12 mouse cellular contexts compared by ENCODE assay signal in the genomic region with DNA sequence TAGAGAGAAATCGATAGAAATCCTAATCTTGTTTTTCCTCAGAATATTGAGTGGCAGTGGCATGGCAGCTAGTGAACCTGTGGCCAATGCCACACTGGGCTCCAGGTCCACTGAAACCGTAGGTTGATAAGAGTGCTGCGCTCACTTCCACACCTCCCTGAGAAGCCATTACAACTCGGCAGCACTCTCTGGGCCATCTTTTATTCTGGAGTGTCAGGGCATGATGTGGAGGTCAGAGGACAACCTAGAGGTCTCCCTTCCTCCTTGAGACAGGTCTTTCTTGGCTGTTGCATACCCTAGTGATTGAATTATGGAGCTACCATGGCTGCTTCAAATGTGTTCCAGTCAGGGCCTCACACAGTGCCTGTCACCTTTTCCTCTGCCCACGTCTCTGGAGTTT.
"Had no signal": no experiment of that assay in that cellular context is flagged by ENCODE, and none has a peak within 500 bp of the region (broad histone marks: within the 10 kb centered on the region; RNA-seq: fewer than 3 reads in every experiment).

No protein-coding gene starts in this region.

- H3K4me1 ChIP-seq: midbrain, embryonic 10.5 days; midbrain, embryonic 13.5 days had no signal

- ATAC-seq: midbrain, embryonic 13.5 days; midbrain, embryonic 16.5 days had no signal

- H3K9me3 ChIP-seq: liver, embryonic 13.5 days; midbrain, embryonic 10.5 days; midbrain, embryonic 13.5 days; neural tube, embryonic 13.5 days had no signal

- H3K9ac ChIP-seq: liver, embryonic 13.5 days; midbrain, embryonic 13.5 days; neural tube, embryonic 13.5 days had no signal

- H3K27me3 ChIP-seq: liver, embryonic 13.5 days; midbrain, embryonic 13.5 days; neural tube, embryonic 13.5 days had no signal

- H3K4me3 ChIP-seq: liver, embryonic 13.5 days; midbrain, embryonic 10.5 days; midbrain, embryonic 13.5 days; myocyte; neural tube, embryonic 13.5 days had no signal

- DNase-seq: kidney, adult 2 months; kidney, postnatal 36 days; liver, embryonic 13.5 days; lung, adult 2 months; thymus, postnatal 14 days; thymus, postnatal 4 days had no signal

- H3K27ac ChIP-seq: liver, embryonic 13.5 days; midbrain, embryonic 10.5 days; midbrain, embryonic 13.5 days; neural tube, embryonic 13.5 days; stomach, postnatal 0 days had no signal

- H3K4me2 ChIP-seq: liver, embryonic 13.5 days; midbrain, embryonic 13.5 days; neural tube, embryonic 13.5 days had no signal
